Mouse (Mus musculus): ENCODE measurements around the gene Uhrf1bp1l. TPM values are rescaled to one million over a fixed set of nuclear protein-coding genes. Genes with fewer than 3 reads are reported as not detected.
A peak's percentile ranks its signal among the peaks of the same experiment; 100 is the strongest.

Gene Uhrf1bp1l
- polyA plus RNA-seq, 1 experiment from 2014 or later = 32.9 TPM

DNA sequence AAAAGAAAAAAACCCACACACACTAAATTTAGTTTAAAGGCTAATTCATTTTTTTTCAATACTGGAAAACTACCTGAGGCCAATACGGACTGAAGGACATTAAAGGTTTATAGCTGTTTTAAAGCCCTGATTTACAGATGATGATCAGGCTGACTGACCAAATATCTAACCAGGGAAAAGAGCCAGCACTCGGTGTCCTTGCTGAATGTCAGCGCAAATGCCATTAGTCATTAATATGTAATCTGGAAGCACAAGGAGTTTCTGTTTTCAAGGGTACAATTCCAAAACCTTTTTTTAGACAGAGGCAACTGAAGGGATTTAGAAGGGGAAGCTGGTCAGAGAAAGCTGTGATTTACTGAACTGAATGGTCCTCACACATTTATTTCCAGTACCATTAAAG, 24.0 kb upstream of the Uhrf1bp1l start:
- Histone ChIP-seq H3K4me1 (ENCODE audit: control insufficient read depth, insufficient read depth, low read length) (no peaks in the 10 kb centered on the region), H3K4me2 (ENCODE audit: low read length) (no peak overlapping the region)
- no peak for ATAC-seq

DNA sequence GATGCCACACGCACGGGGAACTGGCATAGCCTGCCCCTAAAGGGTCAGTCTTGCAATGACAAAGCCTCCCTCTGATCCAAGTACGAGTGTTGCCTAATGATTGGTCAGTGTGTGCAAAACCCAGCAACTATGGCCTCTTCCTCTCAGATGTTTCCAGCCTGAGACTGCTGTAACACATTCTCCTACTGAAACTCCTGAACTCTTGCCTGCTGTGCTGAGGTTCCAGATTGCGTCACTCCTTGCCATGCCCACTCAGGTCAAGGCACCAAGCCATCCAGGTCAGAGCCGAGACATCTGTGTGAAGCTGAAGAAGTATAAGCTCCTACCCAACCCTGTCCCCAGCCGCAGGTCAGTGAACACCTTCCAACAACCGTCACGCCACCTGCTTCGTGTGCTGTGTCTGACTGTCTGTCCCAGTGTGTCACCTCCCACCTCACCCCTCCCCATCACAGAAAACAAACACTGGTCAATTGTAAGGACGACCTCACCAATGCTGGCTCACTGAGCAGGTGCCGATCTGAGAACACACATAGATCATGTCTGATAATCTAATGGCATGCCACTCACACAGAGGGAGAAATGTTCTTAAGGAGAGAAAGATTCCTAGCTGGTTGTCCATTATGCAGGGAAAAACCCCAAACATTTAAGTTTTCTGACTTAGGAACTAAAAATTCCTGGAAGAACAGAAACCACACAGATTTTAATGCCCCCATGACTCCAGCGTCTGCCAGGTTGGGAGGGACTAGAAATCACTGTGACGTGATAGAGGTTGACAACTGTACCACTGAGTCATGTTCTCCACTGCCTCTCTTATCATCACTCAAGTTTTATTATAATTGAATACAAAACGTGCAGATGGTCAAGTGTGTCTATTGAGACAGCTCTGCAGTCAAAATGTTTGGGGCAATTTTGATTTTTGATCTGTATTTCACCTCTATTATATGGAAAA, 22.3 kb upstream of the Uhrf1bp1l start:
- H3K36me3 ChIP-seq (ENCODE audit: control insufficient read depth, insufficient read depth, low read length) = peaks cover 11% of the 10 kb centered on the region
- no peak overlapping the region for H3K4me2 ChIP-seq (ENCODE audit: low read length)
- no peaks in the 10 kb centered on the region for H3K4me1 ChIP-seq (ENCODE audit: control insufficient read depth, insufficient read depth, low read length)
- H3K27ac ChIP-seq (ENCODE audit: low read length) = no peak overlapping the region
- H3K9me3 ChIP-seq (replicated peaks; ENCODE audit: control insufficient read depth, low read length, poor library complexity, severe bottlenecking) = no peaks in the 10 kb centered on the region
- no peak for ATAC-seq
- H3K4me3 ChIP-seq (ENCODE audit: low read depth, low read length) = no peak overlapping the region
- no peak overlapping the region for H3K9ac ChIP-seq (ENCODE audit: low read depth, low read length)
- 93% methylated on average over 14 of the region's 14 CpGs for whole genome bisulfite sequencing
- H3K27me3 ChIP-seq (ENCODE audit: control insufficient read depth, insufficient read depth, low read depth, low read length) = no peaks in the 10 kb centered on the region

More for the DNA sequence above, 24.0 kb upstream of the Uhrf1bp1l start:
- H3K9ac ChIP-seq (ENCODE audit: low read depth, low read length) = no peak overlapping the region
- H3K9me3 ChIP-seq (replicated peaks; ENCODE audit: control insufficient read depth, low read length, poor library complexity, severe bottlenecking) = no peaks in the 10 kb centered on the region
- H3K36me3 ChIP-seq (ENCODE audit: control insufficient read depth, insufficient read depth, low read length) = peaks cover 11% of the 10 kb centered on the region
- H3K27ac ChIP-seq (ENCODE audit: low read length) = no peak overlapping the region
- H3K27me3 ChIP-seq (ENCODE audit: control insufficient read depth, insufficient read depth, low read depth, low read length) = no peaks in the 10 kb centered on the region
- H3K4me3 ChIP-seq (ENCODE audit: low read depth, low read length) = no peak overlapping the region
- 94% methylated on average over 3 of the region's 3 CpGs for WGBS

GRCm38 (mm10) chr10:89730386-89730785, 14.4 kb upstream of the Uhrf1bp1l start:
- H3K4me2 ChIP-seq (ENCODE audit: low read length) = no peak overlapping the region
- H3K4me1 ChIP-seq (ENCODE audit: control insufficient read depth, insufficient read depth, low read length) = peaks cover 17% of the 10 kb centered on the region
- H3K9ac ChIP-seq (ENCODE audit: low read depth, low read length) = no peak overlapping the region
- H3K27ac ChIP-seq (ENCODE audit: low read length) = no peak overlapping the region
- WGBS = 89% methylated on average over 6 of the region's 6 CpGs
- ATAC-seq = no peak
- H3K4me3 ChIP-seq (ENCODE audit: low read depth, low read length) = no peak overlapping the region
- no peaks in the 10 kb centered on the region for H3K9me3 ChIP-seq (replicated peaks; ENCODE audit: control insufficient read depth, low read length, poor library complexity, severe bottlenecking)
- no peaks in the 10 kb centered on the region; the same call in 1 of the 2 replicates for H3K27me3 ChIP-seq (ENCODE audit: control insufficient read depth, insufficient read depth, low read depth, low read length)
- peaks cover 2% of the 10 kb centered on the region; the same call in 1 of the 2 replicates for H3K36me3 ChIP-seq (ENCODE audit: control insufficient read depth, insufficient read depth, low read length)

DNA sequence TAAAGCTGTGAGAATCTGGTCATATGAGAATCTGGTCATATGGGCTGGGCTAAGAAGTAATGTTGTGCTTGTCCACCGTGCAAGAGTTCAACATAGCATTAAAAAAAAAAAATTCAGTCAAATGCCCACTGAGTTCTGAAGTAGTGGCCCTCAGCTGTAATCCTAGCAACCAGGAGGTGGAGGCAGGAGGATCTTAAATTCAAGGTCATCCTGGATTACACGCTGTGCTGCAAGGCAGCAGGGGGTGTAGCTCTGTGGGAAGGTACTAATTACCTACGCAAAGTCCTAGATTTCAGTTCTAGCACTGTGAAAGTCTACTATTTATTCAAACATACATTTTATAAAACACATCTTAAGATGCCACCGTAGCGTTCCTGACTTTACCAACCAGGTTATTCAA, 13.4 kb upstream of the Uhrf1bp1l start:
- peak overlapping the region; percentile 62 for H3K4me2 ChIP-seq (ENCODE audit: low read length)
- H3K9me3 ChIP-seq (replicated peaks; ENCODE audit: control insufficient read depth, low read length, poor library complexity, severe bottlenecking) = no peaks in the 10 kb centered on the region
- H3K4me3 ChIP-seq (ENCODE audit: low read depth, low read length) = peak overlapping the region; percentile 62
- peak overlapping the region; percentile 83; the same call in 1 of the 2 replicates for H3K27ac ChIP-seq (ENCODE audit: low read length)
- 0 out of 2 replicates have a peak, but pooled peaks have one; percentile 40 for ATAC-seq
- WGBS = 9% methylated on average over 5 of the region's 5 CpGs
- peaks cover 17% of the 10 kb centered on the region for H3K4me1 ChIP-seq (ENCODE audit: control insufficient read depth, insufficient read depth, low read length)
- peak overlapping the region; percentile 71 for H3K9ac ChIP-seq (ENCODE audit: low read depth, low read length)
- H3K27me3 ChIP-seq (ENCODE audit: control insufficient read depth, insufficient read depth, low read depth, low read length) = no peaks in the 10 kb centered on the region; the same call in 1 of the 2 replicates
- H3K36me3 ChIP-seq (ENCODE audit: control insufficient read depth, insufficient read depth, low read length) = 0 out of 2 replicates have a peak, but pooled peaks cover 2% of the 10 kb centered on the region

GRCm38 (mm10) chr10:89732001-89732794, 12.6 kb upstream of the Uhrf1bp1l start, which contains the start of gene Actr6:
Actr6 (minus strand) TSS chr10:89732295.
- Histone ChIP-seq H3K36me3 (ENCODE audit: control insufficient read depth, insufficient read depth, low read length) (0 out of 2 replicates have a peak, but pooled peaks cover under 1% of the 10 kb centered on the region), H3K27ac (ENCODE audit: low read length) (peak within 1 kb of the TSS; percentile 83), H3K4me1 (ENCODE audit: control insufficient read depth, insufficient read depth, low read length) (peaks cover 17% of the 10 kb centered on the region), H3K9ac (ENCODE audit: low read depth, low read length) (peak within 1 kb of the TSS; percentile 71), H3K9me3 (replicated peaks; ENCODE audit: control insufficient read depth, low read length, poor library complexity, severe bottlenecking) (no peaks in the 10 kb centered on the region), H3K27me3 (ENCODE audit: control insufficient read depth, insufficient read depth, low read depth, low read length) (no peaks in the 10 kb centered on the region; the same call in 1 of the 2 replicates), H3K4me2 (ENCODE audit: low read length) (peak within 1 kb of the TSS; percentile 85), H3K4me3 (ENCODE audit: low read depth, low read length) (peak within 1 kb of the TSS; percentile 62)
- WGBS = under 1% methylated on average over 49 of the region's 49 CpGs
- ATAC-seq = peak; percentile 100

GRCm38 (mm10) chr10:89737092-89737491, 7.7 kb upstream of the Uhrf1bp1l start:
- peaks cover 4% of the 10 kb centered on the region for H3K4me1 ChIP-seq (ENCODE audit: control insufficient read depth, insufficient read depth, low read length)
- WGBS = 45% methylated on average over 5 of the region's 5 CpGs
- no peaks in the 10 kb centered on the region; the same call in 1 of the 2 replicates for H3K27me3 ChIP-seq (ENCODE audit: control insufficient read depth, insufficient read depth, low read depth, low read length)
- no peaks in the 10 kb centered on the region for H3K9me3 ChIP-seq (replicated peaks; ENCODE audit: control insufficient read depth, low read length, poor library complexity, severe bottlenecking)
- H3K4me2 ChIP-seq (ENCODE audit: low read length) = no peak overlapping the region
- H3K36me3 ChIP-seq (ENCODE audit: control insufficient read depth, insufficient read depth, low read length) = no peaks in the 10 kb centered on the region
- H3K27ac ChIP-seq (ENCODE audit: low read length) = no peak overlapping the region
- no peak overlapping the region for H3K4me3 ChIP-seq (ENCODE audit: low read depth, low read length)
- H3K9ac ChIP-seq (ENCODE audit: low read depth, low read length) = no peak overlapping the region
- no peak for ATAC-seq

GRCm38 (mm10) chr10:89737887-89738286, 6.9 kb upstream of the Uhrf1bp1l start:
- Histone ChIP-seq H3K36me3 (ENCODE audit: control insufficient read depth, insufficient read depth, low read length) (no peaks in the 10 kb centered on the region), H3K27ac (ENCODE audit: low read length) (no peak overlapping the region), H3K4me1 (ENCODE audit: control insufficient read depth, insufficient read depth, low read length) (peaks cover under 1% of the 10 kb centered on the region), H3K4me3 (ENCODE audit: low read depth, low read length) (no peak overlapping the region), H3K9ac (ENCODE audit: low read depth, low read length) (no peak overlapping the region), H3K4me2 (ENCODE audit: low read length) (no peak overlapping the region), H3K9me3 (replicated peaks; ENCODE audit: control insufficient read depth, low read length, poor library complexity, severe bottlenecking) (no peaks in the 10 kb centered on the region), H3K27me3 (ENCODE audit: control insufficient read depth, insufficient read depth, low read depth, low read length) (no peaks in the 10 kb centered on the region; the same call in 1 of the 2 replicates)
- ATAC-seq = no peak
- 94% methylated on average over 3 of the region's 3 CpGs for WGBS

GRCm38 (mm10) chr10:89738395-89738794, 6.4 kb upstream of the Uhrf1bp1l start:
- no peaks in the 10 kb centered on the region; the same call in 1 of the 2 replicates for H3K27me3 ChIP-seq (ENCODE audit: control insufficient read depth, insufficient read depth, low read depth, low read length)
- H3K4me1 ChIP-seq (ENCODE audit: control insufficient read depth, insufficient read depth, low read length) = no peaks in the 10 kb centered on the region
- 92% methylated on average over 9 of the region's 9 CpGs for WGBS
- ATAC-seq = no peak
- no peak overlapping the region for H3K9ac ChIP-seq (ENCODE audit: low read depth, low read length)
- H3K27ac ChIP-seq (ENCODE audit: low read length) = no peak overlapping the region
- no peaks in the 10 kb centered on the region for H3K36me3 ChIP-seq (ENCODE audit: control insufficient read depth, insufficient read depth, low read length)
- H3K4me2 ChIP-seq (ENCODE audit: low read length) = no peak overlapping the region
- no peak overlapping the region for H3K4me3 ChIP-seq (ENCODE audit: low read depth, low read length)
- no peaks in the 10 kb centered on the region for H3K9me3 ChIP-seq (replicated peaks; ENCODE audit: control insufficient read depth, low read length, poor library complexity, severe bottlenecking)
